Mouse (Mus musculus) stomach, postnatal 0 days (tissue): ENCODE measurements around the gene Tut7.

ENCODE experiments used
- CTCF ChIP-seq: IDR thresholded peaks from 2 replicates; pipeline ENCODE4 v1.5.1; 2016; ENCODE audit warnings: antibody characterized with exemption, low read depth, mild to moderate bottlenecking, moderate library complexity
- EP300 ChIP-seq: optimal IDR thresholded peaks from 2 replicates; pipeline ENCODE3; 2016; ENCODE audit warnings: antibody characterized with exemption

DNA sequence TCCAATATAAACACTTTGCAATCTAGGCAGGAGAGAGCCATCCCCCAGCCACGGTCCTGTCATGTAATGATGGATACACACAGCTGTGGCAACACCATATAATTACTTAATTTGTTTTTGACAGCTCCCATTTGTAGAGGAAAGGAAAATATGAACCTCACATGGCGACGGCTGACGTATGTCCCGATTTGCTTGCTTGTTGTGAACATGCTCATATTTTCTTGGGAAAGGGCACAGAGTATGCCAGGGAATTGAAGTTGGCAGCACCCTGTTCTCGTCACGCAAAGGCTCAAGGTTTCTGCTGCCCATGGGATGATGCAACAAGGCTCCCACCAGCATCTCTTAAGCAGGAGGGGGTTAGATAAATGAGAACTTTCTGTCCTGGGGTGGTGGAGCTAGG lies 36.6 kb upstream of the Tut7 start:
- no peak for TF ChIP-seq CTCF
- TF ChIP-seq EP300 = no peak
